Mouse (Mus musculus): ENCODE measurements around the gene Ankrd55.

GRCm38 (mm10) chr13:112415896-112416295, 127.6 kb downstream of the Ankrd55 start:
- TF ChIP-seq TAL1 (IDR thresholded peaks at IDR 0.05; ENCODE audit: low read length): no peak
- no peak for TF ChIP-seq GATA1 (IDR thresholded peaks at IDR 0.05; ENCODE audit: low read length)

Measured in erythroblast, embryonic 14.5 days (primary cell).